Mouse (Mus musculus) embryonic stem cell, embryonic (primary cell): ENCODE results near the gene Abcd2.

Source experiments
- CTCF ChIA-PET, 4 experiments: fragments of 300-600 bp in 2 of 4; fragments of 350-600 bp in 2 of 4; sonication (Branson Sonifier 250); formaldehyde crosslinking; loops; one replicate each; lab custom pipeline; 2022; ENCODE audit warnings: inconsistent platforms in 2 of 4; lab: Charles Lee
- POLR2A ChIA-PET, 4 experiments: fragments of 300-600 bp in 2 of 4; fragments of 350-600 bp in 2 of 4; sonication (Branson Sonifier 250); formaldehyde crosslinking; loops; one replicate each; lab custom pipeline; 2022; ENCODE audit warnings: antibody characterized with exemption in 4 of 4, inconsistent platforms in 1 of 4; lab: Charles Lee

The Abcd2 gene

GRCm38 (mm10) chr15:91191412-91192222, at the start of gene Abcd2:
Abcd2 (minus strand) TSS chr15:91191799.
- POLR2A ChIA-PET = interaction anchor here in 2 of 4 experiments (0.6 to 1.2 kb wide), 2 partner anchors 18 to 20 kb away, joined by 3 to 6 read pairs; no protein-coding TSS in a partner anchor
- CTCF ChIA-PET = interaction anchor here in 2 of 4 experiments (0.6 kb wide), 2 partner anchors 185 to 1750 kb away, joined by 3 to 5 read pairs; no protein-coding TSS in a partner anchor

GRCm38 (mm10) chr15:91240683-91241335, 49.2 kb upstream of the Abcd2 start:
- POLR2A ChIA-PET = interaction anchor here in 1 of 4 experiments (0.7 kb wide), 1 partner anchor 32 kb away, joined by 3 read pairs; no protein-coding TSS in a partner anchor
- CTCF ChIA-PET = no interaction called here

GRCm38 (mm10) chr15:91237294-91237693, 45.7 kb upstream of the Abcd2 start:
- ChIA-PET CTCF (interaction anchor here in 1 of 4 experiments (0.6 kb wide), 1 partner anchor 15 kb away, joined by 6 read pairs; no protein-coding TSS in a partner anchor), POLR2A (no interaction called here)

- ChIA-PET CTCF (no interaction called here), POLR2A (no interaction called here)
Observed at GRCm38 (mm10) chr15:91206518-91206917, 14.9 kb upstream of the Abcd2 start.

GRCm38 (mm10) chr15:91203521-91203920, 11.9 kb upstream of the Abcd2 start:
- ChIA-PET POLR2A (no interaction called here), CTCF (no interaction called here)

GRCm38 (mm10) chr15:91202486-91202885, 10.9 kb upstream of the Abcd2 start:
- POLR2A ChIA-PET = no interaction called here
- CTCF ChIA-PET = no interaction called here

GRCm38 (mm10) chr15:91200833-91201232, 9.2 kb upstream of the Abcd2 start:
- CTCF ChIA-PET = no interaction called here
- POLR2A ChIA-PET = no interaction called here

GRCm38 (mm10) chr15:91199256-91199905, 7.8 kb upstream of the Abcd2 start, which contains the start of gene CN725425:
CN725425 (plus strand) TSS chr15:91199494.
- POLR2A ChIA-PET = no interaction called here
- CTCF ChIA-PET = interaction anchor here in 1 of 4 experiments (0.6 kb wide), 1 partner anchor 129 kb away, joined by 3 read pairs; no protein-coding TSS in a partner anchor

- ChIA-PET CTCF (interaction anchor here in 1 of 4 experiments (0.6 kb wide), 2 partner anchors 145 to 184 kb away, joined by 3 to 5 read pairs; no protein-coding TSS in a partner anchor), POLR2A (interaction anchor here in 1 of 4 experiments (0.6 kb wide), 1 partner anchor 21 kb away, joined by 6 read pairs; no protein-coding TSS in a partner anchor)
Observed at GRCm38 (mm10) chr15:91192223-91192598, 612 bp upstream of the Abcd2 start.

- ChIA-PET CTCF (no interaction called here), POLR2A (interaction anchor here in 2 of 4 experiments (0.6 to 1.2 kb wide), 2 partner anchors 9 to 19 kb away, joined by 3 to 4 read pairs; no protein-coding TSS in a partner anchor)
Observed at GRCm38 (mm10) chr15:91190519-91191207, 936 bp downstream of the Abcd2 start.

GRCm38 (mm10) chr15:91190026-91190425, 1.6 kb downstream of the Abcd2 start:
- ChIA-PET CTCF (no interaction called here), POLR2A (interaction anchor here in 1 of 4 experiments (0.6 kb wide), 1 partner anchor 8 kb away, joined by 4 read pairs; no protein-coding TSS in a partner anchor)

- POLR2A ChIA-PET = no interaction called here
- CTCF ChIA-PET = no interaction called here
Observed at GRCm38 (mm10) chr15:91186358-91186757, 5.2 kb downstream of the Abcd2 start.

GRCm38 (mm10) chr15:91179911-91180622, 11.5 kb downstream of the Abcd2 start:
- CTCF ChIA-PET = no interaction called here

GRCm38 (mm10) chr15:91178656-91179314, 12.8 kb downstream of the Abcd2 start:
- ChIA-PET CTCF (no interaction called here), POLR2A (no interaction called here)

More at GRCm38 (mm10) chr15:91179911-91180622, 11.5 kb downstream of the Abcd2 start:
- POLR2A ChIA-PET = interaction anchor here in 1 of 4 experiments (0.6 kb wide), 1 partner anchor 241 kb away, joined by 8 read pairs; no protein-coding TSS in a partner anchor

- POLR2A ChIA-PET = no interaction called here
Observed at GRCm38 (mm10) chr15:91172193-91172592, 19.4 kb downstream of the Abcd2 start.

GRCm38 (mm10) chr15:91171332-91171731, 20.3 kb downstream of the Abcd2 start:
- ChIA-PET POLR2A (interaction anchor here in 1 of 4 experiments (0.5 to 0.6 kb wide), 3 partner anchors 12 to 332 kb away, joined by 3 to 6 read pairs (median 4); no protein-coding TSS in a partner anchor), CTCF (interaction anchor here in 1 of 4 experiments (0.7 kb wide), 1 partner anchor 686 kb away, joined by 4 read pairs; no protein-coding TSS in a partner anchor)

More at GRCm38 (mm10) chr15:91172193-91172592, 19.4 kb downstream of the Abcd2 start:
- CTCF ChIA-PET = no interaction called here
